Mouse (Mus musculus) MEL-GATA-1-ER (cell line): ENCODE measurements around the gene Zkscan3.

Source experiments
- DNase-seq: peaks from one replicate; pipeline ENCODE4 v3.0.0-alpha.2; 2012; ENCODE audit warnings: low read depth; ENCODE audit errors: extremely low read depth

The Zkscan3 gene

GRCm38 (mm10) chr13:21402287-21402846, at the start of gene Zkscan3:
TSS of gene Zkscan3 (minus strand) at chr13:21402755.
- DNase-seq = peak; percentile 60

DNA sequence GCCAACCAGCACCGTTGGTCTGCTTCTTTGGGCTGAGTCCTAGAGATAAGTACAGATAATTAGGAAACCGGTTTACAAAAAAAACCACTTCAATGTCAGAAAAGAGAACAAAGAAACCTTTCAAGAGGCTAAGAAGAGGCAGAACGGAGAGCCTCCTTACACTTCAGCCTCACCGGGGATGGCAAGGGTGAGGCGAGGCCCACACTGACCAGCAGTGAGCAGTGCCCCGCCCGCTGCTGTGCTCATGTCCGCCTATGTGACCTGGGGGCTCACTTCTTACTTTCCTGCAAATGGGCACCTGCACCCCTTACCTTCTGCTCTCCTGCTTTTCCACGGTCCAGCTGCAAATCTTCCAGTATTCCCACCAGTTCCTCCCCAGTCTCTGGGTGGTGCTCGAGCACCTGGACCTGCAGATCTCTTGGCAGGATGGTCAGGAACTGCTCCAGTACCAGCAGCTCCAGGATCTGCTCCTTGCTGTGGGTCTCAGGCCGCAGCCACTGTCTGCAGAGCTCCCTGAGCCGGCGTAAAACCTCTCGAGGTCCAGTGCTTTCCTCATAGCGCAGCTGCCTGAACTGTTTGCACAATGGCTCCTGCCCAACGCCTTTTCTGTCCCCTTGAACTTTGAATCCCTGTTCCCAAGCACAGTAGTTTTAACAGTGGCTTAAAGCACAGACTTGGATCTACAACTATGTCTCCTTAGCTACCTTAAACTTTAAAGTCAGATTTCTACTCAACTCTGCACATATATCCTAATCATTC, 45.5 kb upstream of the Zkscan3 start:
- DNase-seq = no peak

GRCm38 (mm10) chr13:21446796-21447195, 44.2 kb upstream of the Zkscan3 start:
- DNase-seq = no peak

DNA sequence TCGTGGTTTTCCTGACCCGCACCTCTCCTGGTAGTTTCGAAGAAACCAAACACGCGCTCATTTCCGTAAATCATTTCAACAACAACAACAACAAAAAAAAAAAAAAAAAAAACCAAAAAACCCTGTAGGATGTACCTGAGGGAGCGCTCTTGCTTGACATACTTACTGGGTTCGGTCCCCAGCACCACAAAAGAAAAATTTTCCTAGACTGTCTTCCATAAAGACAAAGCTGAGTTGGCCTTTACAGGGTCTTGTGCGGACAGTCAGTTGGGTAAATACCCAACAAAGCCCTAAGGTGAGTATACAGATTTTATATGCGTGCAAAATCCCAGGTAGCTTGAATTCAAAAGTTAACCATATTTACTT, 38.6 kb upstream of the Zkscan3 start:
- no peak for DNase-seq

- no peak for DNase-seq
Observed at GRCm38 (mm10) chr13:21440503-21441206, 38.1 kb upstream of the Zkscan3 start, which contains the start of gene Pgbd1. TSS of gene Pgbd1 (minus strand) at chr13:21441058.

GRCm38 (mm10) chr13:21435476-21435875, 32.9 kb upstream of the Zkscan3 start:
- DNase-seq = no peak

DNA sequence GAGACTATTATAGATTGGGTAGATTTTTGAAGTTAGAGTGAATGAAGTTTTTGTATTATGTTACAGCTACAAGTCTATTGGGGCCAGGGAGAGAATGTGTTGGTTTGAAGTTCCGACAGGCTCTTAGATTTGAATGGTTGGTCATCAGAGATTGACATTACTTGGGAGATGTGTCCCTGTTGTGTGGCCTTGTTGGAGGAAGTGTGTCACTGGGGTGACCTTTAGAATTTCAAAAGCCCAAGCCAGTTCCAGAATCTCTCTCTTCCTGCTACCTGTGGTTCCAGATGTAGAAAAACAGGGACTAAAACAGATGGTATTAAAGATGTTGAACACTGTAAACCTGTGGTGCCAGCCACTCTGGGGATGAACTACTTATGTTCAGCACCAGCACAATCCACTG, 25.1 kb upstream of the Zkscan3 start:
- no peak for DNase-seq

DNA sequence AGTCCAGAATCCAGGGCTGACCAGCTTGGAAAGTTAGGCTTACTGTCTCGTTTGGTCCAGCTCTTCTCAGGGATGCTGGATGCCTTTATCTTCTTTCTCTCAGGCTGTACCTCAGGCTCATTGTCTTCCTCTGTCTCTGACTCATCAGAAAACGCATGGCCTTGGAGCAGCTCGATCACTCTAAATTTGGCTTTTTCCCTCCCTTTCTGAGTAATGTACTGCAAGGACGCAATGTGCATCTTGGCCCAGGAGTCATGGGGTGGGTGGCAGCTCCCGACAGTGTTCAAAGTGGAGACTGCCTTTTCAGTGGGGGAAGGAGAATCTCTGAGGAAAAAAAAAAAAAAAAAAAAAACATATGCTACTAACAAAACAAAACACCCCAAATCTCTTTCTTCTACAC, 20.7 kb upstream of the Zkscan3 start:
- no peak for DNase-seq

DNA sequence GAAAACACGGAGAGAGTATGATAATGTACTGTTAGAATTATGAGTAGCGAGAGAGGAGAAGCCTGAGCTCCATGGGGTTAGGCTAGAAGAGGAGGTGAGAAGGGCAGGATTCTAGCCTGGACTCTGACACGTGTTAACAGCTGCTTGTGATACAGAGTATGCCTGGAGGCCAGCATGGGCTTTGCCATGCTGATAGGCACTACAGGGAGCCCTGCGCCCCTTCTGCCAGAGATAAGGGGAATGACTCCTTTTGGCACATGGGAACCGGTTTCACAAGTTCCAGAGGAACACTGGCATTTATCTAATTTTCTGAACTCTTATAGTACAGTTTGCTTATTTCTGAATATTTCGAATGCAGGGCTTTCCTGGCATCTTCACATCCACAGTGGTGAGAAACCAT, 16.3 kb upstream of the Zkscan3 start:
- DNase-seq = peak; percentile 28

- no peak for DNase-seq
Observed at GRCm38 (mm10) chr13:21417298-21418010, 14.9 kb upstream of the Zkscan3 start.

DNA sequence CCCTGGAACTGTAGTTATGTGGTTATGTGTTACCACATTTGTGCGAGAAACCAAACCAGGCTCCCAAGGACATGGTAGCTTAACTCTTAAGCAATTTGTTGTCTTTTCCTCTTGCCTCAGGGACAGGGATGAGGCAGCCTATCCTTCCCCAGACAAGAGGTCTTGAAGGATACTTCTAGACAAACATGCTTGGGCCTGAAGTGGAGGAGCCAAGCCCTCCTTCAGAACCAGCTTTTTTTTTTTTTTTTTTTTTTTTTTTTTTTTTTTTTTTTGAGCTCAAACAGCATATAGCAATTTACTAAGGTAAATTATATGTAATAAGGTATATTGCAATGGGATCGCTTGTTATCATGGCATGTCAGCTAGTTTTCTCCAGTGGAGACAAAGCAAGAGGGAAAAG, 13.2 kb upstream of the Zkscan3 start:
- DNase-seq = no peak

- DNase-seq = peak; percentile 39
Observed at GRCm38 (mm10) chr13:21415266-21415665, 12.7 kb upstream of the Zkscan3 start.

DNA sequence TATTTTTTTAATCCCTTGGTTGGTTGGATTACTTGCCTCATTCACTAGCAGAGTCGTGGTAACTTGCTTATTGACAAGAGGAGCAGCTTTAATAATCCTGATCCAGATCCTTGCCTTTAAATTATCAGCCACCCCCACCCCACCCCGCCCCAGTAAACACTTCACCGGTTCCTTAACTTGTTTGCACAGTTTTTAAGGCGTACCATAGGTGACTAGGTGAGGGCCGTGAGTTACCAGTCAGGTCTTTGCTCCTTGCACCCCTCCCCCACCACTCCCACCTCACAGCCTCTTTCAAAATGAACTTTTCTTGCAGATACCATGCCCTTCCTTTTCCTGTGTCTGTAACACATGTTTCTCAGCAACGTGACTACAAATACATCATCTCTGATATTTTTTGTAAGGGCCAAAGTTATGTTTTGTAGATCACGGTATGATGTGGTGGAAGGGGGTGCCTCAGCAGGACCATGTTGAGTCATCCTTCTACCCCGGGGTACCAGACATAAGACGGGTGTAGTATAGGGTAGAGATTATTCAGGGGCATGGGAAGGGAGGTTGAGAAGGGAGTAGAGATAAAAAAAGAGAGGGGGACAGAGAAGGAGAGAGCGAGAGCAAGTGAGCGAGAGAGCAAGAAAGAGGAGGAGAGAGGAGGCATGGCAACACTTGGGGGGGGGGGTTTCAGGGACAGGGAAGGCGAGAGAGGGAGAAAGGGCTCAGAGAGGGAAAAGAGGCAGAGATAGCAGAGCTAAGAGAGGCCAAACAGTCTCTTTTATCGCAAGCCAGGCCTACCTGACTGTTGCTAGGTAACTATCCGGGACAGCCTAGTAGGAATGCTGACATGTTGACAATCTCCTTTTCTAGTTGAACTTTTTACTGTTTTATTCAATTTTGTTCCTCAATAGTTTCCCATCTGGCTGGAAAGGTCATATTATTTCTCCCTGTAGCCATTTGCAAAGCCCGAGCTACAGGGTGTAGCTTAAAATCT, 12.0 kb upstream of the Zkscan3 start:
- DNase-seq = peak; percentile 39

DNA sequence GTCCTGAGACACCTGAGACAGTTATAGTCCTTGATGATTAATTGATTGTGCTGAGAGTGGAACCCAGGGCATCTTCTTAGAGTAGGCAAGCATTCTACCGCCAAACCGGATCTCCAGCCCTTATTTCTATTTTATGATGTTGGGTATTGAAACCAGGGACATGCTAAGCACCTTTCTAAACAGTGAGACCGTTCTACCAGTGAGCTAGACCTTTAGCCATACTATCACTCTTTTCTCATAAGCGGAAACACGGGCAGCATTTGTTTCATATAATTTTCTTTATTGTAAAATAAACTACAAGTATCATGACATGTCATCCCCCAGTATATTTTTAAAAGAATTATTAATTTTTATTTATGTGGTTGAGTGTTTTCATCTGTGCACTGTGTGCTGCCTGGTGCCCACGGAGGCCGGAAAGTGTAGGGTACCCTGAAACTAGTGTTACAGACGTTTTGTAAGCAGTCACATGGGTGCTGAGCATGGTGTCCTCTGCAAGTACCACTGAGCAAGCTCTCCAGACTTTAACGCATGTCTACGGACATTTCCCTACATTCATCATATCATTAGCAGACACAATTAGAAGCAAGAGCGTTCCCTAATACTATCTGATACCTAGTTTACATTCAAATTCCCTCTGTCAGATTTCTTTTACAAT, 6.4 kb upstream of the Zkscan3 start:
- no peak for DNase-seq

- DNase-seq = no peak
Observed at GRCm38 (mm10) chr13:21407969-21408804, 5.6 kb upstream of the Zkscan3 start.

- no peak for DNase-seq
Observed at GRCm38 (mm10) chr13:21407341-21407740, 4.8 kb upstream of the Zkscan3 start.

GRCm38 (mm10) chr13:21402848-21403247, 293 bp upstream of the Zkscan3 start:
- no peak for DNase-seq

DNA sequence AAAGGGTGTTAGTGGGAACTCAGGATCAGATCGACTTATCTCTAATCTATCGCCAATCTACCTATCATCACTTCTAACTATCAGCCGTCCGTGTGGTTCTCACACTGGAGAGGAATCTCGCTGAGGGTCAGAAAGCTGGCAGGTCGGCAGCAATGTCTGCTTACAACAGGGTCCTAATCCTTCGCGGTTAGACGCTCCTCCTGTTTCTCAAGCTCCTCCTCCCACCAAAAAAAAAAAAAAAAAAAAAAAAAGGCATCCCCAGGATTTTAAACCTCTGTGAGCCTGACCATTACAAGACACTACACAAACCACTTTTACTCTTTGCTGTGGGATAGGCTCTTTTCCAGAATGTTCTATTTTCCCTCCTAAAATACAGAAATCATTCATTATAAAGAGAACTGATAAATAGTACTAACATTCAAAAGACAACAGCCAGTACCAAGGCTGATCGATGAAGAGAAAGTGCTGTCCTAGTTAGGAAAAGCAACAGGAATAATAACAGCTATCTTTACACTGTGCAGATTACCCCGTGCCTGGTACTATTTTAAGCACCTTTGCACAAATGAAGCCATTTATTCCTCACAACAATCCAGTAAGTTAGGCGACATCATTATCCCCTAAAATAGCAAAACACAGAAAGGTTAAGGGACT, 794 bp downstream of the Zkscan3 start:
- no peak for DNase-seq

GRCm38 (mm10) chr13:21401166-21401565, 1.4 kb downstream of the Zkscan3 start:
- no peak for DNase-seq
